Mouse (Mus musculus): ENCODE measurements around the gene Usp25. TPM values are rescaled to one million over a fixed set of nuclear protein-coding genes. Genes with fewer than 3 reads are reported as not detected.

Gene Usp25
- polyA plus RNA-seq, 1 experiment from 2014 or later: 19.2 TPM

DNA sequence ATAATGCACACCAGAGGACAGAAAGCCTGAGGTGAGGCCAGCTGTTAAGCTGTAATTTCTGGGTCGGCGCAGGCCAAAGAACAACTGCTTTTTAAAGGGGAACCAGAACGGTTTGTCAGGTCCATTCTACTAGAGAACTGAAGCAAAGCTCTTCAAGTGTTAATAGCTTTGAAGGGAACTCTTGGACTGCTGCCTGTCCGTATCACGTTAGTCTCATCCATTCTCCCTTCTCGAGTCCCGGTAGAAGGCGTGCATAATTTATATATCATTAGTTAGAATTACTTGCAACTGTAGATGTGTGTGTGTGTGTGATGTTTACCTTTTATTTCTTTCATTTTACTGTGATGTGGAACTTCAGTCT, 42.6 kb downstream of the Usp25 start:
- H3K4me1 ChIP-seq (ENCODE audit: insufficient read depth, low read depth, low read length): no peaks in the 10 kb centered on the region
- H3K4me2 ChIP-seq (replicated peaks; ENCODE audit: low read depth, low read length): no peak overlapping the region
- TF ChIP-seq EP300 (IDR thresholded peaks at IDR 0.05): no peak
- TF ChIP-seq CTCF (IDR thresholded peaks at IDR 0.05): no peak
- H3K27ac ChIP-seq (ENCODE audit: low read length): no peak overlapping the region
- no peaks in the 10 kb centered on the region for H3K27me3 ChIP-seq (replicated peaks; ENCODE audit: insufficient read depth, low read length)
- no peak for ATAC-seq
- H3K36me3 ChIP-seq (ENCODE audit: insufficient read depth, low read length): peaks cover 8% of the 10 kb centered on the region; the same call in 1 of the 2 replicates
- 80% methylated on average over 8 of the region's 8 CpGs for WGBS
- no peaks in the 10 kb centered on the region for H3K9me3 ChIP-seq (ENCODE audit: low read length)
- DNase-seq (ENCODE audit: low spot score): no peak
- H3K9ac ChIP-seq (replicated peaks; ENCODE audit: low read depth): no peak overlapping the region
- H3K4me3 ChIP-seq (ENCODE audit: low read depth, low read length): no peak overlapping the region

DNA sequence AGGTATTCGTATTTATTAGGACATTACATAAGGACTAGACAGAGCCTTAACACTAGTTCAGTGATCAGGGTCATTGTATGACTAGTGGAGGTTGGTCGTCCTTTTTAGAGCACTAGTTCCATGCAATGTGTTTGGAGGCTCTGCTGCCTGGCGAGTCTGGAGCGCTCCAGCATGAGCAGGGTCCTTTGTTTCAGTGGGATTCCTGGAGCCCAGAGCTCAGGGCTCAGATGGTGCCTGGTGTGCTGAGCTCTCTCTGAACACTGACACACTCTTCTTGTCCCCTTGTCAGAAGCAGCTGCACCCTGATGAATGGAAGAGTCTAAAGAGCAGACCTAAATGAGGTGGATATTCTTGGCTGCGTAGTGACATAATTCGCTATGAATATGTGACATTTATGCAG, 45.1 kb downstream of the Usp25 start:
- DNase-seq (ENCODE audit: low spot score) (no peak), ATAC-seq (no peak)
- TF ChIP-seq EP300 (IDR thresholded peaks at IDR 0.05) (no peak), CTCF (IDR thresholded peaks at IDR 0.05) (no peak)
- H3K4me2 ChIP-seq (replicated peaks; ENCODE audit: low read depth, low read length): no peak overlapping the region
- no peaks in the 10 kb centered on the region for H3K27me3 ChIP-seq (replicated peaks; ENCODE audit: insufficient read depth, low read length)
- no peaks in the 10 kb centered on the region for H3K9me3 ChIP-seq (ENCODE audit: low read length)
- peaks cover 10% of the 10 kb centered on the region; the same call in 1 of the 2 replicates for H3K36me3 ChIP-seq (ENCODE audit: insufficient read depth, low read length)
- no peaks in the 10 kb centered on the region for H3K4me1 ChIP-seq (ENCODE audit: insufficient read depth, low read depth, low read length)
- no peak overlapping the region for H3K9ac ChIP-seq (replicated peaks; ENCODE audit: low read depth)
- WGBS: 89% methylated on average over 6 of the region's 6 CpGs
- H3K4me3 ChIP-seq (ENCODE audit: low read depth, low read length): no peak overlapping the region
- H3K27ac ChIP-seq (ENCODE audit: low read length): no peak overlapping the region

DNA sequence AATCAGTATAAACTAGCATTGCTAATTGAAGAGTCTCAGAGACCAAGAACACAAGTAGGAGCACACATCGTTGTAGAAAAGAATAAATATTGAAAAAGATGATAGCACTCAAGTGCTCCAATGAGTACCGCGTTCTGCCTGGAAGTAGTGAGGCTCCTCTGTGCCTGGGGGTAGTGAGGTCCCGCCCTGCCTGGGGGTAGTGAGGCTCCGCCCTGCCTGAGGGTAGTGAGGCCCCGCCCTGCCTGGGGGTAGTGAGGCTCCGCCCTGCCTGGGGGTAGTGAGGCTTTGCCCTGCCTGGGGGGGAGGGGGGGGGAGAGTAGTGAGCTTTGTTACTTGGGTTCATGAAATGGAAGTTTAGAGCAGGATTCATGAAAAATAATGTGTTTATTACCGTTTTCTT, 46.7 kb downstream of the Usp25 start:
- Histone ChIP-seq H3K4me1 (ENCODE audit: insufficient read depth, low read depth, low read length) (no peaks in the 10 kb centered on the region), H3K4me2 (replicated peaks; ENCODE audit: low read depth, low read length) (no peak overlapping the region), H3K9me3 (ENCODE audit: low read length) (no peaks in the 10 kb centered on the region), H3K27me3 (replicated peaks; ENCODE audit: insufficient read depth, low read length) (no peaks in the 10 kb centered on the region), H3K4me3 (ENCODE audit: low read depth, low read length) (no peak overlapping the region), H3K27ac (ENCODE audit: low read length) (no peak overlapping the region), H3K36me3 (ENCODE audit: insufficient read depth, low read length) (peaks cover 17% of the 10 kb centered on the region; the same call in 1 of the 2 replicates), H3K9ac (replicated peaks; ENCODE audit: low read depth) (no peak overlapping the region)
- 69% methylated on average over 8 of the region's 8 CpGs for WGBS
- ATAC-seq (no peak), DNase-seq (ENCODE audit: low spot score) (no peak)
- TF ChIP-seq EP300 (IDR thresholded peaks at IDR 0.05) (no peak), CTCF (IDR thresholded peaks at IDR 0.05) (no peak)

DNA sequence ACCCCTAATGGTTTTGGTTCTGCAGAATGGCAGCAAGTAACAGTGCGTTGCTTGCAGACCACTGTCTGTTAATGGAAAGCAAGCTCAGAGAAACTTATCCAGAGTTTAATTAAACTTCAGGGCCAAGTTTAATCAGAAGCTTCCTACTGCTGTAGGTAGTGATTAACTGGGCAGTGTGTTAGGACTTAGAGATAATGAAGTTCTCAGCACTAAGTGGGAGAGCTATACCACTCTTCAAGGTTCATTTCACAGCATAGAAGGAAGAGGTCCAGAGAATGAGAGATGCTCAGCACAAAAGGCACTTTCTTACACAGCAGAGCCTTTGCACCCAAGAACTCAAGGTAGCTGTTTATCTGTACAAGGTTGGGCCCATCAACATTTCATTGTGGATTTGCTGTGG, 50.4 kb downstream of the Usp25 start:
- 100% methylated on average over 1 of the region's 1 CpGs for WGBS
- Histone ChIP-seq H3K27me3 (replicated peaks; ENCODE audit: insufficient read depth, low read length) (no peaks in the 10 kb centered on the region), H3K36me3 (ENCODE audit: insufficient read depth, low read length) (peaks cover 13% of the 10 kb centered on the region; the same call in 1 of the 2 replicates), H3K9ac (replicated peaks; ENCODE audit: low read depth) (no peak overlapping the region), H3K9me3 (ENCODE audit: low read length) (no peaks in the 10 kb centered on the region), H3K4me3 (ENCODE audit: low read depth, low read length) (no peak overlapping the region), H3K27ac (ENCODE audit: low read length) (no peak overlapping the region), H3K4me1 (ENCODE audit: insufficient read depth, low read depth, low read length) (no peaks in the 10 kb centered on the region), H3K4me2 (replicated peaks; ENCODE audit: low read depth, low read length) (no peak overlapping the region)
- TF ChIP-seq CTCF (IDR thresholded peaks at IDR 0.05) (no peak), EP300 (IDR thresholded peaks at IDR 0.05) (no peak)
- DNase-seq (ENCODE audit: low spot score) (no peak), ATAC-seq (no peak)

DNA sequence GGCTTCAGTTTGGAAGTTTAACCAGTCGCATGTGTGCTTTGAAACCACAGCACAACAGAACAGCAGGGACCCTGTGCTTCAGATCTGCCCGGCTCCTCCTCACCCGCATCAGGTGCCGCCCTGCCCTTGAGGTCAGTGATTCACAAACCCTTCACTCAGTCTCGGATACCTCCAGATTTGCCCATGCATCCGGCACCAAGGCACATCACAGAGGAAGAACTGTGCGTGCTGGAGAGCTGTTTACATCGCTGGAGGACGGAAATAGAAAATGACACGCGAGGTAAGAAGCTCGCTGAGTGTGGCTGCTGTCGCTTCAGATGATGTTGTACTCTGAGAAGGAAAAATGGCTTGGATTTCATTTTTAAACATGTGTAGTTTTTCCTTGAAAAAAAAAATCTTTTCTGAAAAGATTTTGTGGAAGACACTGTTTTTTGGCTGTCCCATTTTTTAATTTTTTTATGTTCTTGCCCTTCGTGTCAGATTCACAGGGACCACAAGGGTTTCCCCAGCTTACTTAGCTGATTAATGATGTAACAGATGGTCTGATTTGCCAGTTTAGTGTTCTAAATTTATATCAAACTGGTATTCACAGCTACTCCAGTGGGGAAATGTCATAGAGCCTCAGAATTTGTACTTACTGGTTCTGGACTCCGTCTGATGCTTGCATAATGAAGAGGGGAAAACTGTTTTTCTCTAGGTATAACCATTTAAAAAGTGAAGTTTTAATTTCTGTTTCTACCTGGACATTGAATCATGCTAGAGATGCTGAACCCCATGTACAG, 63.6 kb downstream of the Usp25 start:
- Histone ChIP-seq H3K4me2 (replicated peaks; ENCODE audit: low read depth, low read length) (no peak overlapping the region), H3K27me3 (replicated peaks; ENCODE audit: insufficient read depth, low read length) (no peaks in the 10 kb centered on the region), H3K27ac (ENCODE audit: low read length) (no peak overlapping the region), H3K9ac (replicated peaks; ENCODE audit: low read depth) (no peak overlapping the region), H3K9me3 (ENCODE audit: low read length) (no peaks in the 10 kb centered on the region), H3K4me1 (ENCODE audit: insufficient read depth, low read depth, low read length) (no peaks in the 10 kb centered on the region), H3K4me3 (ENCODE audit: low read depth, low read length) (no peak overlapping the region), H3K36me3 (ENCODE audit: insufficient read depth, low read length) (peaks cover 28% of the 10 kb centered on the region)
- TF ChIP-seq EP300 (IDR thresholded peaks at IDR 0.05) (no peak), CTCF (IDR thresholded peaks at IDR 0.05) (no peak)
- 73% methylated on average over 15 of the region's 15 CpGs for WGBS
- ATAC-seq (no peak), DNase-seq (ENCODE audit: low spot score) (no peak)

DNA sequence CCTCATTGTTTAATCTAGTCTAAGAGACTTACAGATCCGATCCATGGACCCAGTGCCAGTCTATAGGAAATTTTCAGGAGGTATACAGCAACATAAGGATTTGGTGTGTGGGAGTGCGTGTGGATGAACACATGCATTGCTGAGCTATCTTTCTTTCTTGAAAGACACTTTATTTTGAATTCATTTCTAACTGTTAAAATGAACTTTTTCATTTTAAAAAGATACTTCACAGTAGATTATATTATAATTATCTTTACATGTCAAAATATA, 64.2 kb downstream of the Usp25 start:
- H3K4me3 ChIP-seq (ENCODE audit: low read depth, low read length): no peak overlapping the region
- H3K36me3 ChIP-seq (ENCODE audit: insufficient read depth, low read length): peaks cover 23% of the 10 kb centered on the region
- H3K27me3 ChIP-seq (replicated peaks; ENCODE audit: insufficient read depth, low read length): no peaks in the 10 kb centered on the region
- 84% methylated on average over 2 of the region's 2 CpGs for WGBS
- no peaks in the 10 kb centered on the region for H3K9me3 ChIP-seq (ENCODE audit: low read length)
- DNase-seq (ENCODE audit: low spot score) (no peak), ATAC-seq (no peak)
- no peaks in the 10 kb centered on the region for H3K4me1 ChIP-seq (ENCODE audit: insufficient read depth, low read depth, low read length)
- no peak overlapping the region for H3K9ac ChIP-seq (replicated peaks; ENCODE audit: low read depth)
- TF ChIP-seq EP300 (IDR thresholded peaks at IDR 0.05): no peak
- TF ChIP-seq CTCF (IDR thresholded peaks at IDR 0.05): no peak
- H3K4me2 ChIP-seq (replicated peaks; ENCODE audit: low read depth, low read length): no peak overlapping the region
- H3K27ac ChIP-seq (ENCODE audit: low read length): no peak overlapping the region

DNA sequence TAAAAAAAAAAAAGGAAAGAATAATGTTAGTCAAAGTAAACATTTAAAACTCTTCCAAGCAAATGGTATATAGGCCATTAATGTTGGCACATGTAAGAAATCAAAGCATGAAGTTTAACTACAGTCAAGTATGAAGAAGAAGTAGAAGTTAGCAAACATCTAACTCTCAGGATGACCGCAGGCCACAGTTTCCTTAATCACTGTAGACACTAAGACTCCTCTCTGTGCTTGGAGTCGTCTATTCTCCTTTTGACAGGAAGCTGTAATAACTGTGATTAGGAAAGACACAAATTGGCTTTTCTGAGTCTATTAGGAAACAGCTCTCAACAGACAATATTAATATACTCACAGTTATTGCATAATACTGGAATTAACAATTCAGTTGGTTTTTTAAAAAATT, 70.6 kb downstream of the Usp25 start:
- 60% methylated on average over 2 of the region's 2 CpGs for WGBS
- peaks cover 38% of the 10 kb centered on the region for H3K36me3 ChIP-seq (ENCODE audit: insufficient read depth, low read length)

More for the DNA sequence above, 70.6 kb downstream of the Usp25 start:
- H3K27me3 ChIP-seq (replicated peaks; ENCODE audit: insufficient read depth, low read length): no peaks in the 10 kb centered on the region
- H3K4me2 ChIP-seq (replicated peaks; ENCODE audit: low read depth, low read length): no peak overlapping the region
- H3K9ac ChIP-seq (replicated peaks; ENCODE audit: low read depth): no peak overlapping the region
- no peak overlapping the region for H3K4me3 ChIP-seq (ENCODE audit: low read depth, low read length)
- H3K4me1 ChIP-seq (ENCODE audit: insufficient read depth, low read depth, low read length): no peaks in the 10 kb centered on the region
- TF ChIP-seq CTCF (IDR thresholded peaks at IDR 0.05) (no peak), EP300 (IDR thresholded peaks at IDR 0.05) (no peak)
- no peaks in the 10 kb centered on the region for H3K9me3 ChIP-seq (ENCODE audit: low read length)
- peak; percentile 33 for DNase-seq (ENCODE audit: low spot score)
- H3K27ac ChIP-seq (ENCODE audit: low read length): no peak overlapping the region
- ATAC-seq: no peak; the same call in 1 of the 2 replicates
